Mouse (Mus musculus): ENCODE data around the gene Ifi47. TPM values are rescaled to one million over a fixed set of nuclear protein-coding genes. Genes with fewer than 3 reads are reported as not detected.

Ifi47 gene
- polyA plus RNA-seq, 1 experiment from 2014 or later, result 1.3 TPM

GRCm38 (mm10) chr11:49103047-49103693, 26.8 kb downstream of the Ifi47 start:
- H3K36me3 ChIP-seq (ENCODE audit: control insufficient read depth, insufficient read depth, low read length), result no peaks in the 10 kb centered on the region
- H3K9ac ChIP-seq (ENCODE audit: low read length), result no peak overlapping the region
- no peaks in the 10 kb centered on the region; a peak in 1 of 4 replicates for H3K4me1 ChIP-seq (ENCODE audit: control insufficient read depth in 2 of 2, insufficient read depth in 2 of 2, low read length in 2 of 2)
- ATAC-seq (ENCODE audit: insufficient number of reproducible peaks, insufficient read depth, low FRiP score, low read depth), result no peak
- H3K27ac ChIP-seq (replicated peaks in 1 of 2; ENCODE audit: control insufficient read depth in 1 of 2, insufficient read depth in 1 of 2, low read depth in 2 of 2, low read length in 2 of 2), result no peak overlapping the region
- no peak overlapping the region for H3K4me3 ChIP-seq (ENCODE audit: control insufficient read depth in 1 of 2, insufficient read depth in 1 of 2, low read depth in 1 of 2, low read length in 2 of 2)
- H3K27me3 ChIP-seq (ENCODE audit: control insufficient read depth, insufficient read depth, low read length), result no peaks in the 10 kb centered on the region
- no peaks in the 10 kb centered on the region for H3K9me3 ChIP-seq (ENCODE audit: control insufficient read depth, low read length)
- WGBS, result 8% methylated on average over 8 of the region's 8 CpGs
- H3K4me2 ChIP-seq (ENCODE audit: low read length), result peak overlapping the region; percentile 41

- no peaks in the 10 kb centered on the region for H3K27me3 ChIP-seq (ENCODE audit: control insufficient read depth, insufficient read depth, low read length)
- 73% methylated on average over 1 of the region's 1 CpGs for WGBS
- no peak overlapping the region for H3K27ac ChIP-seq (replicated peaks in 1 of 2; ENCODE audit: control insufficient read depth in 1 of 2, insufficient read depth in 1 of 2, low read depth in 2 of 2, low read length in 2 of 2)
- no peak overlapping the region for H3K4me2 ChIP-seq (ENCODE audit: low read length)
- no peaks in the 10 kb centered on the region; a peak in 1 of 4 replicates for H3K4me1 ChIP-seq (ENCODE audit: control insufficient read depth in 2 of 2, insufficient read depth in 2 of 2, low read length in 2 of 2)
- H3K36me3 ChIP-seq (ENCODE audit: control insufficient read depth, insufficient read depth, low read length), result no peaks in the 10 kb centered on the region
- ATAC-seq (ENCODE audit: insufficient number of reproducible peaks, insufficient read depth, low FRiP score, low read depth), result no peak
- no peak overlapping the region for H3K9ac ChIP-seq (ENCODE audit: low read length)
- H3K9me3 ChIP-seq (ENCODE audit: control insufficient read depth, low read length), result no peaks in the 10 kb centered on the region
- H3K4me3 ChIP-seq (ENCODE audit: control insufficient read depth in 1 of 2, insufficient read depth in 1 of 2, low read depth in 1 of 2, low read length in 2 of 2), result no peak overlapping the region
These were observed 29.4 kb downstream of the Ifi47 start for GRCm38 (mm10) chr11:49105752-49106151.

- Histone ChIP-seq H3K9me3 (ENCODE audit: control insufficient read depth, low read length) (no peaks in the 10 kb centered on the region), H3K4me2 (ENCODE audit: low read length) (no peak overlapping the region), H3K27ac (replicated peaks in 1 of 2; ENCODE audit: control insufficient read depth in 1 of 2, insufficient read depth in 1 of 2, low read depth in 2 of 2, low read length in 2 of 2) (no peak overlapping the region), H3K4me3 (ENCODE audit: control insufficient read depth in 1 of 2, insufficient read depth in 1 of 2, low read depth in 1 of 2, low read length in 2 of 2) (no peak overlapping the region), H3K27me3 (ENCODE audit: control insufficient read depth, insufficient read depth, low read length) (no peaks in the 10 kb centered on the region), H3K36me3 (ENCODE audit: control insufficient read depth, insufficient read depth, low read length) (no peaks in the 10 kb centered on the region), H3K9ac (ENCODE audit: low read length) (no peak overlapping the region), H3K4me1 (ENCODE audit: control insufficient read depth in 2 of 2, insufficient read depth in 2 of 2, low read length in 2 of 2) (no peaks in the 10 kb centered on the region)
- 63% methylated on average over 10 of the region's 10 CpGs for WGBS
- no peak for ATAC-seq (ENCODE audit: insufficient number of reproducible peaks, insufficient read depth, low FRiP score, low read depth)
These were observed 31.5 kb downstream of the Ifi47 start for GRCm38 (mm10) chr11:49107650-49108537.

- no peaks in the 10 kb centered on the region for H3K36me3 ChIP-seq (ENCODE audit: control insufficient read depth, insufficient read depth, low read length)
- H3K27me3 ChIP-seq (ENCODE audit: control insufficient read depth, insufficient read depth, low read length), result no peaks in the 10 kb centered on the region
- no peaks in the 10 kb centered on the region for H3K4me1 ChIP-seq (ENCODE audit: control insufficient read depth in 2 of 2, insufficient read depth in 2 of 2, low read length in 2 of 2)
- no peak overlapping the region for H3K4me2 ChIP-seq (ENCODE audit: low read length)
- 36% methylated on average over 1 of the region's 1 CpGs for WGBS
- no peak overlapping the region for H3K4me3 ChIP-seq (ENCODE audit: control insufficient read depth in 1 of 2, insufficient read depth in 1 of 2, low read depth in 1 of 2, low read length in 2 of 2)
- H3K9me3 ChIP-seq (ENCODE audit: control insufficient read depth, low read length), result no peaks in the 10 kb centered on the region
- no peak overlapping the region for H3K27ac ChIP-seq (replicated peaks in 1 of 2; ENCODE audit: control insufficient read depth in 1 of 2, insufficient read depth in 1 of 2, low read depth in 2 of 2, low read length in 2 of 2)
- H3K9ac ChIP-seq (ENCODE audit: low read length), result no peak overlapping the region
- ATAC-seq (ENCODE audit: insufficient number of reproducible peaks, insufficient read depth, low FRiP score, low read depth), result no peak
These were observed 32.4 kb downstream of the Ifi47 start for GRCm38 (mm10) chr11:49108833-49109232.

- Histone ChIP-seq H3K9me3 (ENCODE audit: control insufficient read depth, low read length) (no peaks in the 10 kb centered on the region), H3K27ac (replicated peaks in 1 of 2; ENCODE audit: control insufficient read depth in 1 of 2, insufficient read depth in 1 of 2, low read depth in 2 of 2, low read length in 2 of 2) (no peak overlapping the region), H3K4me2 (ENCODE audit: low read length) (no peak overlapping the region), H3K4me1 (ENCODE audit: control insufficient read depth in 2 of 2, insufficient read depth in 2 of 2, low read length in 2 of 2) (no peaks in the 10 kb centered on the region), H3K9ac (ENCODE audit: low read length) (no peak overlapping the region), H3K27me3 (ENCODE audit: control insufficient read depth, insufficient read depth, low read length) (no peaks in the 10 kb centered on the region), H3K36me3 (ENCODE audit: control insufficient read depth, insufficient read depth, low read length) (no peaks in the 10 kb centered on the region), H3K4me3 (ENCODE audit: control insufficient read depth in 1 of 2, insufficient read depth in 1 of 2, low read depth in 1 of 2, low read length in 2 of 2) (no peak overlapping the region)
- no peak for ATAC-seq (ENCODE audit: insufficient number of reproducible peaks, insufficient read depth, low FRiP score, low read depth)
- WGBS, result 54% methylated on average over 1 of the region's 1 CpGs
These were observed 34.6 kb downstream of the Ifi47 start for GRCm38 (mm10) chr11:49111000-49111399.

GRCm38 (mm10) chr11:49112624-49113219, 36.3 kb downstream of the Ifi47 start:
- Histone ChIP-seq H3K27ac (replicated peaks in 1 of 2; ENCODE audit: control insufficient read depth in 1 of 2, insufficient read depth in 1 of 2, low read depth in 2 of 2, low read length in 2 of 2) (no peak overlapping the region), H3K36me3 (ENCODE audit: control insufficient read depth, insufficient read depth, low read length) (no peaks in the 10 kb centered on the region), H3K27me3 (ENCODE audit: control insufficient read depth, insufficient read depth, low read length) (no peaks in the 10 kb centered on the region), H3K4me3 (ENCODE audit: control insufficient read depth in 1 of 2, insufficient read depth in 1 of 2, low read depth in 1 of 2, low read length in 2 of 2) (no peak overlapping the region), H3K4me1 (ENCODE audit: control insufficient read depth in 2 of 2, insufficient read depth in 2 of 2, low read length in 2 of 2) (no peaks in the 10 kb centered on the region), H3K4me2 (ENCODE audit: low read length) (no peak overlapping the region), H3K9ac (ENCODE audit: low read length) (no peak overlapping the region), H3K9me3 (ENCODE audit: control insufficient read depth, low read length) (no peaks in the 10 kb centered on the region)
- 71% methylated on average over 6 of the region's 6 CpGs for WGBS
- no peak for ATAC-seq (ENCODE audit: insufficient number of reproducible peaks, insufficient read depth, low FRiP score, low read depth)

- H3K27me3 ChIP-seq (ENCODE audit: control insufficient read depth, insufficient read depth, low read length), result no peaks in the 10 kb centered on the region
- no peaks in the 10 kb centered on the region for H3K4me1 ChIP-seq (ENCODE audit: control insufficient read depth in 2 of 2, insufficient read depth in 2 of 2, low read length in 2 of 2)
- no peaks in the 10 kb centered on the region for H3K9me3 ChIP-seq (ENCODE audit: control insufficient read depth, low read length)
- no peak for ATAC-seq (ENCODE audit: insufficient number of reproducible peaks, insufficient read depth, low FRiP score, low read depth)
- no peak overlapping the region for H3K4me2 ChIP-seq (ENCODE audit: low read length)
- H3K4me3 ChIP-seq (ENCODE audit: control insufficient read depth in 1 of 2, insufficient read depth in 1 of 2, low read depth in 1 of 2, low read length in 2 of 2), result no peak overlapping the region
- H3K9ac ChIP-seq (ENCODE audit: low read length), result no peak overlapping the region
- H3K36me3 ChIP-seq (ENCODE audit: control insufficient read depth, insufficient read depth, low read length), result no peaks in the 10 kb centered on the region
- H3K27ac ChIP-seq (replicated peaks in 1 of 2; ENCODE audit: control insufficient read depth in 1 of 2, insufficient read depth in 1 of 2, low read depth in 2 of 2, low read length in 2 of 2), result no peak overlapping the region
- 43% methylated on average over 2 of the region's 2 CpGs for WGBS
These were observed 37.8 kb downstream of the Ifi47 start for GRCm38 (mm10) chr11:49114158-49114557.

Data from heart, embryonic 14.5 days (tissue).